Mouse (Mus musculus): ENCODE data around the gene Herc3.

Herc3 gene

GRCm38 (mm10) chr6:58968272-58968671 lies 137.0 kb downstream of the Herc3 start:
- DNase-seq (ENCODE audit: low read depth, low spot score) = no peak

All from WW6 (cell line).